Mouse (Mus musculus): ENCODE data around the gene Mast4. TPM values are rescaled to one million over a fixed set of nuclear protein-coding genes. Genes with fewer than 3 reads are reported as not detected.

The Mast4 gene
- total RNA-seq, 2 experiments from 2014 or later = 66.7 to 68.9 TPM

GRCm38 (mm10) chr13:102973853-102974252 lies 360.4 kb downstream of the Mast4 start:
- H3K4me3 ChIP-seq = no peak overlapping the region
- H3K27ac ChIP-seq = no peak overlapping the region
- no peak for TF ChIP-seq CTCF (conservative IDR thresholded peaks at IDR 0.05)
- DNase-seq (ENCODE audit: low spot score in 2 of 2) = no peak

- DNase-seq (ENCODE audit: low spot score in 2 of 2) = no peak
- TF ChIP-seq CTCF (conservative IDR thresholded peaks at IDR 0.05) = no peak
- no peak overlapping the region for H3K27ac ChIP-seq
- H3K4me3 ChIP-seq = no peak overlapping the region
These were observed 370.8 kb downstream of the Mast4 start for GRCm38 (mm10) chr13:102963471-102963870.

GRCm38 (mm10) chr13:102958273-102959270 lies 375.7 kb downstream of the Mast4 start:
- H3K27ac ChIP-seq = peak overlapping the region; percentile 90
- peak overlapping the region; percentile 67 for H3K4me3 ChIP-seq
- no peak for DNase-seq (ENCODE audit: low spot score in 2 of 2)
- TF ChIP-seq CTCF (conservative IDR thresholded peaks at IDR 0.05) = no peak

- peak; percentile 17 to 37 for DNase-seq (ENCODE audit: low spot score in 2 of 2)
- no peak for TF ChIP-seq CTCF (conservative IDR thresholded peaks at IDR 0.05)
- peak overlapping the region; percentile 67 for H3K4me3 ChIP-seq
- peak overlapping the region; percentile 90 for H3K27ac ChIP-seq
These were observed 376.6 kb downstream of the Mast4 start for GRCm38 (mm10) chr13:102957508-102958272.

GRCm38 (mm10) chr13:102955506-102955905 lies 378.8 kb downstream of the Mast4 start:
- Histone ChIP-seq H3K27ac (no peak overlapping the region), H3K4me3 (no peak overlapping the region)
- no peak for DNase-seq (ENCODE audit: low spot score in 2 of 2)
- no peak for TF ChIP-seq CTCF (conservative IDR thresholded peaks at IDR 0.05)

GRCm38 (mm10) chr13:102949756-102950155 lies 384.5 kb downstream of the Mast4 start:
- no peak overlapping the region for H3K4me3 ChIP-seq
- no peak for DNase-seq (ENCODE audit: low spot score in 2 of 2)
- TF ChIP-seq CTCF (conservative IDR thresholded peaks at IDR 0.05) = no peak
- no peak overlapping the region for H3K27ac ChIP-seq

GRCm38 (mm10) chr13:102948966-102949365 lies 385.3 kb downstream of the Mast4 start:
- no peak for TF ChIP-seq CTCF (conservative IDR thresholded peaks at IDR 0.05)
- no peak overlapping the region for H3K4me3 ChIP-seq
- no peak for DNase-seq (ENCODE audit: low spot score in 2 of 2)
- no peak overlapping the region for H3K27ac ChIP-seq

DNA sequence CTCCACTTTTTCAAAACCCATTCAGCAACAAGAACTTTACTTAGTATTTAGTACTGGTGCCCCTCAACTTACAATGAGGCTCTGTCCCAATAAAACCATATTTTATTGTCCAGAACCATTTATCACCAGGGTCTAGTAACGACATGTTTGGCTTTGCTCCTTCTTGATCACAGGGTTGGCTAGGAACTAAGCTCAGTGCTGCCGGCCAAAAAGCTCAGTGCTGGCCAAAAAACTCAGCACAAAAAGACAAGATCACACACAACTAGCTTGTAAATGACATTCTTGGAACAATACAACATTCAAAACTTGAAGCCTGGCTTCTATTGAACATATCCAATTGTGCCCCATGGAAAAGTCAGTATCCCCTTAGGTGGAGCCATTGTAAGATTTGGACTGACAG lies 386.8 kb downstream of the Mast4 start:
- no peak for DNase-seq (ENCODE audit: low spot score in 2 of 2)
- H3K4me3 ChIP-seq = no peak overlapping the region
- TF ChIP-seq CTCF (conservative IDR thresholded peaks at IDR 0.05) = no peak
- H3K27ac ChIP-seq = peak overlapping the region; percentile 91

DNA sequence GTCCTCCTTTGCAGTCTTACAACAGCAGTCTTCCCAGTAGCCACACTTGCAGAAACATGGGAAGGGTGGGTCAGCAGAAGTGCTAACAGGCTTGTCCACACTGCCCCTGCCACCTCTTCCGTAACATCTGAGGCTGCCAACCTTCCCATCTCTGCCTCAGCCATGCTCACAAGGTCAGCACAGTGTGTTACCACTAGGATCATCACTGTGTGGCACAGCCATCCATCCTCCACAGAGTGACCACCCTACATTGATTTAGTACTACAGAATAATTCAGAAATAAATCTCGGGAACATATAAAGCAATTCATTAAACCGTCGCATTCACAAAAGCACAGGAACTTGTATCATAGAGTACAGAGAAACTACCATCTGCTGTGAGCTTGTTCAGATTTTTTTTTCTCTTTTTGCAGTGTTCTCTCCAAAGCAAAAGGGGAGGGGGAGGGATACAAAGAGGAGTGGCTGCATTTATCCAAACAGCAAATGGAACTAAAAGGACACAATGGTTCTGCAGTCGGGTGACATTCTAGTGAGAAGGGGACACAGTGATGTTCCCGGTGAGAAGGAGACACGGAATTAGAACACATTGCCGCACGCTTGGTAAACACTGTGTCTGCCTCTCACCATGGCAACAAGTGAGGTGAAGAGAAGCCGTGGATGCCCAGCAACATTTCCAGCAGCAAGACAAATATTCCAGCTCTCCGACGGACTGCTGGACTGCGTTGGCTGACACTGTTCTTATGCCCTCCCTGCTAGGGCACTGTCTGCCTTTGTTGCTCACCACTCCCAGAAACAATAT lies 388.1 kb downstream of the Mast4 start:
- H3K27ac ChIP-seq = peak overlapping the region; percentile 91

GRCm38 (mm10) chr13:102945450-102945849 lies 388.8 kb downstream of the Mast4 start:
- peak in 1 of 2 experiments; percentile 7 for DNase-seq (ENCODE audit: low spot score in 2 of 2)
- H3K4me3 ChIP-seq = no peak overlapping the region
- no peak for TF ChIP-seq CTCF (conservative IDR thresholded peaks at IDR 0.05)
- H3K27ac ChIP-seq = peak overlapping the region; percentile 91

More for the DNA sequence above, 388.1 kb downstream of the Mast4 start:
- peak overlapping the region; percentile 30 for H3K4me3 ChIP-seq
- TF ChIP-seq CTCF (conservative IDR thresholded peaks at IDR 0.05) = no peak
- peak; percentile 44 to 54 for DNase-seq (ENCODE audit: low spot score in 2 of 2)

GRCm38 (mm10) chr13:102944516-102944915 lies 389.8 kb downstream of the Mast4 start:
- DNase-seq (ENCODE audit: low spot score in 2 of 2) = peak in 1 of 2 experiments; percentile 2
- Histone ChIP-seq H3K4me3 (no peak overlapping the region), H3K27ac (peak overlapping the region; percentile 91; the same call in 1 of the 2 replicates)
- TF ChIP-seq CTCF (conservative IDR thresholded peaks at IDR 0.05) = no peak

- H3K4me3 ChIP-seq = no peak overlapping the region
- H3K27ac ChIP-seq = no peak overlapping the region
- TF ChIP-seq CTCF (conservative IDR thresholded peaks at IDR 0.05) = no peak
- DNase-seq (ENCODE audit: low spot score in 2 of 2) = no peak
These were observed 391.7 kb downstream of the Mast4 start for GRCm38 (mm10) chr13:102942557-102942956.

Data from layer of hippocampus, adult 2 months (tissue).